Mouse (Mus musculus): ENCODE results near the gene Stk25.

- TF ChIP-seq CTCF (IDR thresholded peaks at IDR 0.05; ENCODE audit: low read depth) (no peak), EP300 (IDR thresholded peaks at IDR 0.05; ENCODE audit: low read depth) (no peak)
Observed at GRCm38 (mm10) chr1:93618948-93619347, 39.5 kb downstream of the Stk25 start.
